8 mouse cellular contexts compared by ENCODE assay signal in genomic region chr5:113586458-113586849, GRCm38 (mm10).
A peak's percentile ranks its signal among the peaks of the same experiment; 100 is the strongest.
DNase-seq lines count a peak whose midpoint lies in the region; ATAC-seq and TF ChIP-seq lines count a peak whose summit lies in the region.
"Not testable (repeated sequence)": the region's sequence is repeated elsewhere in the genome, so short reads cannot be mapped to it uniquely, and the experiment has no call there.

No protein-coding gene starts in this region.

- DNase-seq in 3T3-L1 (ENCODE audit: low read depth, low spot score), result peak; percentile 24
- not testable (repeated sequence) for DNase-seq in ES-E14 (ENCODE audit: low read depth, low spot score); brain, embryonic 14.5 days (ENCODE audit: low read depth); forebrain, postnatal 0 days; liver, embryonic 14.5 days (ENCODE audit: low read depth in 3 of 3, low spot score in 3 of 3); midbrain, postnatal 0 days (ENCODE audit: low spot score)
- peak; percentile 29 for DNase-seq in kidney, postnatal 0 days (ENCODE audit: low spot score)

- TF ChIP-seq CTCF in brain, embryonic 14.5 days (IDR thresholded peaks at IDR 0.05; ENCODE audit: borderline replicate concordance, extremely low read depth, insufficient read depth, insufficient read length), result peak; percentile 27; the same call in 1 of the 2 replicates
- peak; percentile 48 for TF ChIP-seq CTCF in forebrain, postnatal 0 days (IDR thresholded peaks at IDR 0.05; ENCODE audit: low read depth)
- peak; percentile 57 for TF ChIP-seq CTCF in intestine, postnatal 0 days (IDR thresholded peaks at IDR 0.05; ENCODE audit: low read depth)
- TF ChIP-seq CTCF in kidney, postnatal 0 days (IDR thresholded peaks at IDR 0.05; ENCODE audit: low read depth), result peak; percentile 68
- peak; percentile 34 for TF ChIP-seq CTCF in liver, embryonic 14.5 days (IDR thresholded peaks at IDR 0.05; ENCODE audit: low read depth)
- peak; percentile 52 for TF ChIP-seq CTCF in midbrain, postnatal 0 days (IDR thresholded peaks at IDR 0.05)

- not testable (repeated sequence) for H3K4me2 ChIP-seq in forebrain, postnatal 0 days (ENCODE audit: low read depth); intestine, postnatal 0 days (replicated peaks; ENCODE audit: low read depth); kidney, postnatal 0 days (ENCODE audit: low read length); liver, embryonic 14.5 days (ENCODE audit: low read depth); midbrain, postnatal 0 days (ENCODE audit: low read depth, low read length, poor library complexity, severe bottlenecking)

- ATAC-seq in forebrain, postnatal 0 days; intestine, postnatal 0 days; liver, embryonic 14.5 days (ENCODE audit: insufficient read depth); midbrain, postnatal 0 days (ENCODE audit: low FRiP score): not testable (repeated sequence)
- peak; percentile 47; the same call in 1 of the 2 replicates for ATAC-seq in kidney, postnatal 0 days (replicated peaks; ENCODE audit: low FRiP score, low read depth)

- TF ChIP-seq POLR2A in brain, embryonic 14.5 days (IDR thresholded peaks at IDR 0.05; ENCODE audit: borderline replicate concordance, extremely low read depth, insufficient read depth, insufficient read length, poor library complexity, severe bottlenecking), result not testable (repeated sequence)

- H3K27ac ChIP-seq in ES-E14 (ENCODE audit: insufficient read depth, low read depth, low read length, poor library complexity, severe bottlenecking), result peak overlapping the region; percentile 90
- not testable (repeated sequence) for H3K27ac ChIP-seq in forebrain, postnatal 0 days (ENCODE audit: low read depth, low read length); intestine, postnatal 0 days (ENCODE audit: low read depth, low read length); liver, embryonic 14.5 days; midbrain, postnatal 0 days (ENCODE audit: low read depth, low read length)
- H3K27ac ChIP-seq in kidney, postnatal 0 days, result peak overlapping the region; percentile 26; the same call in 1 of the 2 replicates

- not testable (repeated sequence) for H3K9me3 ChIP-seq in ES-E14 (ENCODE audit: control insufficient read depth, insufficient read depth, low read depth, low read length); forebrain, postnatal 0 days (ENCODE audit: low read length); intestine, postnatal 0 days (ENCODE audit: control insufficient read depth); kidney, postnatal 0 days (replicated peaks; ENCODE audit: low read length); liver, embryonic 14.5 days (ENCODE audit: control insufficient read depth, low read length); midbrain, postnatal 0 days (ENCODE audit: low read length)

- in situ Hi-C loops in ES-E14 (cut with MboI; ENCODE audit: low sequenced_read_pairs in 2 of 2, unreplicated experiment in 2 of 2), result not testable (repeated sequence)

- TF ChIP-seq EP300 in liver, embryonic 14.5 days (IDR thresholded peaks at IDR 0.05; ENCODE audit: low read depth), result not testable (repeated sequence)

- 43% methylated on average over 5 of the region's 5 CpGs for WGBS in forebrain, postnatal 0 days
- 66% methylated on average over 5 of the region's 5 CpGs for WGBS in intestine, postnatal 0 days
- WGBS in kidney, postnatal 0 days, result 33% methylated on average over 5 of the region's 5 CpGs
- WGBS in liver, embryonic 14.5 days (ENCODE audit: insufficient replicate concordance), result 33% methylated on average over 5 of the region's 5 CpGs
- WGBS in midbrain, postnatal 0 days, result 45% methylated on average over 5 of the region's 5 CpGs

- not testable (repeated sequence) for H3K36me3 ChIP-seq in ES-E14 (ENCODE audit: control insufficient read depth, insufficient read depth, low read length, poor library complexity, severe bottlenecking); forebrain, postnatal 0 days (ENCODE audit: insufficient read depth); intestine, postnatal 0 days (ENCODE audit: control insufficient read depth, insufficient read depth); kidney, postnatal 0 days (ENCODE audit: insufficient read depth, low read length); liver, embryonic 14.5 days (replicated peaks; ENCODE audit: control insufficient read depth, insufficient read depth, low read depth); midbrain, postnatal 0 days (ENCODE audit: insufficient read depth, low read length)

- H3K27me3 ChIP-seq in forebrain, postnatal 0 days (ENCODE audit: insufficient read depth, low read length); intestine, postnatal 0 days (replicated peaks; ENCODE audit: control insufficient read depth, insufficient read depth, low read length); kidney, postnatal 0 days (ENCODE audit: insufficient read depth, low read length); liver, embryonic 14.5 days (ENCODE audit: control insufficient read depth, insufficient read depth, low read length); midbrain, postnatal 0 days (ENCODE audit: insufficient read depth, low read length): not testable (repeated sequence)

- H3K4me1 ChIP-seq in ES-E14 (ENCODE audit: control insufficient read depth in 2 of 2, insufficient read depth in 2 of 2, low read length in 2 of 2, poor library complexity in 1 of 2), result peaks cover 9 to 29% of the 10 kb centered on the region in 2 experiments
- H3K4me1 ChIP-seq in forebrain, postnatal 0 days (ENCODE audit: insufficient read depth); intestine, postnatal 0 days (replicated peaks; ENCODE audit: control insufficient read depth, insufficient read depth, low read length); kidney, postnatal 0 days (replicated peaks; ENCODE audit: insufficient read depth, low read length); liver, embryonic 14.5 days (replicated peaks; ENCODE audit: control insufficient read depth in 2 of 2, insufficient read depth in 2 of 2, low read length in 1 of 2); midbrain, postnatal 0 days (ENCODE audit: insufficient read depth, low read length): not testable (repeated sequence)

- H3K9ac ChIP-seq in ES-E14 (ENCODE audit: insufficient read depth, low read depth, low read length, poor library complexity, severe bottlenecking), result peak overlapping the region; percentile 57; the same call in 1 of the 2 replicates
- not testable (repeated sequence) for H3K9ac ChIP-seq in forebrain, postnatal 0 days; intestine, postnatal 0 days (ENCODE audit: low read depth, low read length); kidney, postnatal 0 days (ENCODE audit: low read depth, low read length); liver, embryonic 14.5 days (replicated peaks); midbrain, postnatal 0 days (replicated peaks; ENCODE audit: low read length, poor library complexity, severe bottlenecking)

- H3K4me3 ChIP-seq in ES-E14 (ENCODE audit: insufficient read depth in 1 of 2, low read depth in 1 of 2, low read length in 2 of 2, poor library complexity in 1 of 2, severe bottlenecking in 1 of 2); forebrain, postnatal 0 days (ENCODE audit: low read depth, low read length); intestine, postnatal 0 days (ENCODE audit: low read depth, low read length); kidney, postnatal 0 days (replicated peaks; ENCODE audit: low read depth, low read length); liver, embryonic 14.5 days (ENCODE audit: insufficient read depth in 1 of 2, low read depth in 2 of 2, low read length in 2 of 2); midbrain, postnatal 0 days (ENCODE audit: low read depth, low read length): not testable (repeated sequence)
